Mouse (Mus musculus) ovary, adult 18-20 months (tissue): ENCODE measurements around the gene Baz2b.
"Not testable (repeated sequence)": the region's sequence is repeated elsewhere in the genome, so short reads cannot be mapped to it uniquely, and the experiment has no call there.

Experiments
- DNase-seq: peaks from one replicate; pipeline ENCODE4 v3.0.0; 2022; ENCODE audit warnings: low spot score, mixed read lengths

Baz2b gene

GRCm38 (mm10) chr2:60200051-60200562 is 9.5 kb downstream of the Baz2b start:
- DNase-seq = no peak

GRCm38 (mm10) chr2:60196841-60197240 is 12.8 kb downstream of the Baz2b start:
- DNase-seq = no peak

- no peak for DNase-seq
Measured at GRCm38 (mm10) chr2:60181696-60182095, 27.9 kb downstream of the Baz2b start.

GRCm38 (mm10) chr2:60177490-60177889 is 32.1 kb downstream of the Baz2b start:
- no peak for DNase-seq

- no peak for DNase-seq
Measured at GRCm38 (mm10) chr2:60176087-60176486, 33.6 kb downstream of the Baz2b start.

- DNase-seq = no peak
Measured at GRCm38 (mm10) chr2:60175078-60175477, 34.6 kb downstream of the Baz2b start.

- DNase-seq = no peak
Measured at GRCm38 (mm10) chr2:60173595-60173994, 36.0 kb downstream of the Baz2b start.

GRCm38 (mm10) chr2:60173190-60173589 is 36.4 kb downstream of the Baz2b start:
- no peak for DNase-seq

- no peak for DNase-seq
Measured at GRCm38 (mm10) chr2:60172531-60172914, 37.1 kb downstream of the Baz2b start.

- no peak for DNase-seq
Measured at GRCm38 (mm10) chr2:60171786-60172530, 37.7 kb downstream of the Baz2b start.

- no peak for DNase-seq
Measured at GRCm38 (mm10) chr2:60166878-60167277, 42.8 kb downstream of the Baz2b start.

- no peak for DNase-seq
Measured at GRCm38 (mm10) chr2:60165679-60166078, 44.0 kb downstream of the Baz2b start.

- DNase-seq = no peak
Measured at GRCm38 (mm10) chr2:60163744-60164143, 45.9 kb downstream of the Baz2b start.

- DNase-seq = no peak
Measured at GRCm38 (mm10) chr2:60152481-60152880, 57.2 kb downstream of the Baz2b start.

GRCm38 (mm10) chr2:60148651-60149050 is 61.0 kb downstream of the Baz2b start:
- no peak for DNase-seq

- no peak for DNase-seq
Measured at GRCm38 (mm10) chr2:60147428-60147827, 62.2 kb downstream of the Baz2b start.

GRCm38 (mm10) chr2:60145742-60146141 is 63.9 kb downstream of the Baz2b start:
- DNase-seq = peak; percentile 5

GRCm38 (mm10) chr2:60143383-60143782 is 66.3 kb downstream of the Baz2b start:
- no peak for DNase-seq

- DNase-seq = no peak
Measured at GRCm38 (mm10) chr2:60142281-60142680, 67.4 kb downstream of the Baz2b start.

- no peak for DNase-seq
Measured at GRCm38 (mm10) chr2:60138751-60139162, 70.9 kb downstream of the Baz2b start.

- DNase-seq = no peak
Measured at GRCm38 (mm10) chr2:60135796-60136195, 73.8 kb downstream of the Baz2b start.

GRCm38 (mm10) chr2:60134958-60135357 is 74.7 kb downstream of the Baz2b start:
- not testable (repeated sequence) for DNase-seq

- DNase-seq = no peak
Measured at GRCm38 (mm10) chr2:60133072-60133471, 76.6 kb downstream of the Baz2b start.
